Mouse (Mus musculus) megakaryocyte, embryonic 14.5 days (primary cell): ENCODE data around the gene Gm20662.

Experiments
- FLI1 ChIP-seq: IDR thresholded peaks from 2 replicates; pipeline ENCODE4 v1.6.1; 2012; ENCODE audit warnings: low read length, inconsistent platforms, mixed read lengths
- GATA1 ChIP-seq: IDR thresholded peaks from 3 replicates; pipeline ENCODE4 v1.6.1; 2012; ENCODE audit warnings: mixed read lengths, low read length, inconsistent platforms, borderline replicate concordance

DNA sequence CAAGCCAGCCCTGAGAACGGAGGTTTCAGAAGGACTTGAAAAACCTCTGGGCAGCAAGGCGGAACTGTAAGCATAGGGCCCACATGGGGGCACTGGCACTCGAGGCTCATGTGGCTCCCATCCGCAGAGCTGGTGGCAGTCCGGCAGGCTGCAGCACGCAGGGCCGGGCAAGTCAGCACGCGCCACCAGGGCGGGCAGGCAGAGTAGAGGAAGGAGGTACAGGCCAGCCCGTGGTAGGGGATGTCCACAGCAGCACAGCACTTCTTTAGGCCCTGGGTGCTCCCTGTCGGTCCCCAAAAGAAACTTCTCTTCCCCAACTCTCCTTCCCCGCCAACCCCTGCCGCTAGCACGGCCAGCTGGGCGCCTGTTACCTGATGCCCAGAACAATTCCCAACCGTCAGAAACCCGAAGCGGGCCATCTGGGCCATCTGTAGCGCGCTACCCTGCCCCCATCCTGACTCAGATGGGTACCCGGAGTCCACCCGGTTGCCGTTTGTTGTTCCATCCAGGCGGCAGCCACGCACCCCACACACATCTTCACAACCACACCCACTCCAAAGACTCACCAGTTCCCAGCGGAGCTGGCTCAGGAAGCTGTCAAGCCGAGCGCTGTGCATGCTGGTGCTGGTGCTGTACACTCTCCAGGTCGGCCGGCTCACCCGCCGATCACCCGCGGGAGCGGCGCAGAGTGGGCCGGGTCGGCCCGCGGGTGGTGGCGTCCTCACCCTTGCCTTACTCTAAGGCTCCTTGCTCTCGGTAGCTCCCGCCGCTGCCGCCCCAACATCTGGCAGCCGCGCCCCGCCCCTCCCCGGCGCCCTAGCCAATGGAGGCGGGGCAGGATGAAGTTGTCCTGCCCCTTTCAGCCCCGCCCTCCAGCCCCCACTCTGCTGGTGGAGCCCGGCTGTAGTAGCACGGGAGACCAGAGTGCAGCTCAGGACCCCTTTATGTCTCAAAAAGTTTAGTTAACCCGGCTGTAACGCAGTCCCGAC, 10.7 kb upstream of the Gm20662 start, which contains the start of gene Inka1:
- no peak for TF ChIP-seq GATA1
- TF ChIP-seq FLI1, result no peak
